Mouse (Mus musculus) cerebellum, adult 18-20 months (tissue): ENCODE measurements around the gene Frrs1l.

Source experiments
- DNase-seq, 2 experiments: peaks; one replicate each; pipeline ENCODE4 v3.0.0; 2021

The Frrs1l gene

GRCm38 (mm10) chr4:56912382-56913001, 77.7 kb downstream of the Frrs1l start:
- no peak for DNase-seq

GRCm38 (mm10) chr4:56909568-56909967, 80.6 kb downstream of the Frrs1l start:
- DNase-seq: no peak

DNA sequence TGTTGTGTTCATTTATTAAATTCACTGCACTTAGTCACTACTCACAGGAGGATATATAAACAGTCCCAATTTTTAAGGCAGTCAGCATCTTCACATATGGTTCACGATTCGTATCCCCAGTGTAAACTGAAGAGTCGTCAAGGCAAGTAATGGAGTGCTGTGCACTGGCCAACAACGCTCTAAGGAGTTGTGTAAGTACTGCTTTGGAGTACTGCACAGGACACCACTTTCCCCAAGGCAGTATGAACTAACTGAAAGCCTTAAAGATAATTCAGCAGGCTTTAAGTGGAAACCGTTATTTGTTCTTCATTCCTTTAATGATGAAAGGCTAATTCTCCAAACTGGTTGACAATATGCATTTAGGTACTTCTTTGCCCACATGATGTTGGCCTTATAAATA, 82.5 kb downstream of the Frrs1l start:
- DNase-seq: no peak
